Mouse (Mus musculus) heart, adult 2 months (tissue): ENCODE measurements around the gene Fgf12.

Experiments
- CTCF ChIP-seq: fragments of 200-600 bp; IDR thresholded peaks from 2 replicates; pipeline ENCODE4 v1.8.1; 2022; ENCODE audit warnings: antibody characterized with exemption, mild to moderate bottlenecking, moderate library complexity
- EP300 ChIP-seq: fragments of 200-500 bp; IDR thresholded peaks from 2 replicates; pipeline ENCODE4 v1.6.1; 2011; ENCODE audit warnings: low read depth, low read length, control low read depth; ENCODE audit not compliant: insufficient read depth
- POLR2A ChIP-seq: fragments of 200-500 bp; IDR thresholded peaks from 2 replicates; pipeline ENCODE4 v1.6.1; 2011; ENCODE audit warnings: mild to moderate bottlenecking, low read depth, low read length, control low read depth; ENCODE audit not compliant: insufficient read depth

GRCm38 (mm10) chr16:28479022-28479421 lies 273.8 kb downstream of the Fgf12 start:
- TF ChIP-seq POLR2A (no peak), CTCF (no peak), EP300 (no peak)
